Mouse (Mus musculus) liver, postnatal 0 days (tissue): ENCODE results near the gene C330021F23Rik. TPM values are rescaled to one million over a fixed set of nuclear protein-coding genes. Genes with fewer than 3 reads are reported as not detected.

Experiments
- ATAC-seq: fragments of 200-750 bp; cut with Nextera tagmentation; 2 replicates; pipeline ENCODE4 v1.8.0; 2017; ENCODE audit warnings: mild to moderate bottlenecking, moderate library complexity
- DNase-seq: peaks from one replicate; pipeline ENCODE4 v3.0.0-alpha.2; 2016
- H3K27ac ChIP-seq: fragments of 300-500 bp; sonication (generic); 2 replicates; pipeline ENCODE4 v1.5.1; 2014; ENCODE audit warnings: antibody characterized with exemption, moderate library complexity, mild to moderate bottlenecking, low read depth
- H3K27me3 ChIP-seq: fragments of 300-500 bp; sonication (generic); 2 replicates; pipeline ENCODE4 v1.6.1; 2014; ENCODE audit warnings: low read length, control low read depth, mixed read lengths; ENCODE audit not compliant: insufficient read depth
- H3K36me3 ChIP-seq: fragments of 300-500 bp; sonication (generic); replicated peaks from 2 replicates; pipeline ENCODE4 v1.6.1; 2014; ENCODE audit warnings: mild to moderate bottlenecking, control low read depth, low read length, moderate library complexity, mixed read lengths; ENCODE audit not compliant: insufficient read depth
- H3K4me1 ChIP-seq: fragments of 300-500 bp; sonication (generic); 2 replicates; pipeline ENCODE4 v1.6.1; 2014; ENCODE audit warnings: antibody characterized with exemption, mild to moderate bottlenecking, control low read depth; ENCODE audit not compliant: insufficient read depth
- H3K4me2 ChIP-seq: fragments of 300-500 bp; sonication (generic); 2 replicates; pipeline ENCODE4 v1.6.1; 2014; ENCODE audit warnings: low read depth, mild to moderate bottlenecking, low read length, moderate library complexity, mixed read lengths
- H3K4me3 ChIP-seq: fragments of 300-500 bp; sonication (generic); 2 replicates; pipeline ENCODE4 v1.5.1; 2014; ENCODE audit warnings: low read depth, low read length
- H3K9ac ChIP-seq: fragments of 300-500 bp; sonication (generic); replicated peaks from 2 replicates; pipeline ENCODE4 v1.6.1; 2014; ENCODE audit warnings: mild to moderate bottlenecking, moderate library complexity
- H3K9me3 ChIP-seq: fragments of 300-500 bp; sonication (generic); 2 replicates; pipeline ENCODE4 v1.6.1; 2016; ENCODE audit warnings: mild to moderate bottlenecking, control low read depth, low read length, mixed read lengths
- CTCF ChIP-seq: sonication (generic); IDR thresholded peaks from 2 replicates; pipeline ENCODE4 v1.5.1; 2016; ENCODE audit warnings: antibody characterized with exemption, low read depth
- EP300 ChIP-seq: IDR thresholded peaks from 2 replicates; pipeline ENCODE4 v1.6.1; 2016; ENCODE audit warnings: antibody characterized with exemption, low read depth, mild to moderate bottlenecking
- WGBS: fragments of 180-500 bp; shearing (Covaris S2); extraction: QIAGEN DNeasy Blood & Tissue Kit; methylation state at CpG from one replicate; pipeline ENCODE4 v1.1.7; 2014; ENCODE audit not compliant: insufficient replicate concordance; 5-methylcytosine and 5-hydroxymethylcytosine counted together
- polyA plus RNA-seq: library from polyadenylated mRNA; unstranded; fragments of >200 nt; fragmentation: Nextera tagmentation; extraction: Ambion mirVana; gene quantifications from 2 replicates; pipeline ENCODE4 v1.2.1, GENCODE M21; 2015

The C330021F23Rik gene
- polyA plus RNA-seq, 1 experiment from 2014 or later: 0.89 TPM

DNA sequence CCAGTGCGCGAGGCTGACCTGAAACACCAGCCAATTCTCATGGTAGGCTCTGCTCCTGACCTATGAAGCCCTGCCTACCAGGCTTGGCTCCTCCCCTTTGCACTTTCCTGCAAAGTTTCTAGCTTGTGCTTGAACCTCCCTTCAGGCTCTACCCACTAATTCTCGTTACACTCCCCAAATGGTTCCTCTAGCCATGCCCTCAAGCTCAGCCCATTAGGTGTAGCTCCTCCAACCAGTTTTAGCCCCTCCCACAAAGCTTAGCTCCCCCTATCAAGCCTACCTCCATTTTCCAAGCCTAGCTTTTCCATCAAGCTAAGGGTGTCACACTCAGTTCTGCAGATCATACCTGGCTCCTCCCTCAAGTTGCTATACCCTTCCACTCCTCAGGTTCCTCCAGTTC is 30.3 kb downstream of the C330021F23Rik start:
- H3K4me1 ChIP-seq: 0 out of 2 replicates have a peak, but pooled peaks cover 3% of the 10 kb centered on the region
- no peak overlapping the region for H3K4me2 ChIP-seq
- H3K36me3 ChIP-seq: 0 out of 2 replicates have a peak, but pooled peaks cover 3% of the 10 kb centered on the region
- H3K9ac ChIP-seq: no peak overlapping the region
- ATAC-seq: no peak
- no peak for DNase-seq
- WGBS: 65% methylated on average over 3 of the region's 3 CpGs
- TF ChIP-seq EP300 (no peak), CTCF (no peak)
- no peaks in the 10 kb centered on the region for H3K27me3 ChIP-seq
- H3K4me3 ChIP-seq: no peak overlapping the region
- H3K9me3 ChIP-seq: no peaks in the 10 kb centered on the region
- H3K27ac ChIP-seq: no peak overlapping the region

GRCm38 (mm10) chr8:3599219-3599618 is 31.4 kb downstream of the C330021F23Rik start:
- TF ChIP-seq CTCF (no peak), EP300 (no peak)
- no peak for DNase-seq
- H3K36me3 ChIP-seq: 0 out of 2 replicates have a peak, but pooled peaks cover 5% of the 10 kb centered on the region
- H3K9ac ChIP-seq: no peak overlapping the region
- H3K4me3 ChIP-seq: no peak overlapping the region
- H3K4me2 ChIP-seq: no peak overlapping the region
- H3K27ac ChIP-seq: no peak overlapping the region
- ATAC-seq: no peak
- no peaks in the 10 kb centered on the region for H3K4me1 ChIP-seq
- H3K27me3 ChIP-seq: no peaks in the 10 kb centered on the region
- H3K9me3 ChIP-seq: no peaks in the 10 kb centered on the region
- WGBS: 83% methylated on average over 1 of the region's 1 CpGs

- Histone ChIP-seq H3K4me1 (no peaks in the 10 kb centered on the region), H3K9me3 (no peaks in the 10 kb centered on the region), H3K9ac (no peak overlapping the region), H3K27me3 (no peaks in the 10 kb centered on the region), H3K27ac (no peak overlapping the region), H3K36me3 (0 out of 2 replicates have a peak, but pooled peaks cover 5% of the 10 kb centered on the region), H3K4me2 (no peak overlapping the region), H3K4me3 (no peak overlapping the region)
- no peak for TF ChIP-seq CTCF
- no peak for TF ChIP-seq EP300
- no peak for DNase-seq
- WGBS: 70% methylated on average over 6 of the region's 6 CpGs
- no peak for ATAC-seq
These were observed 32.6 kb downstream of the C330021F23Rik start for GRCm38 (mm10) chr8:3600401-3600800.

DNA sequence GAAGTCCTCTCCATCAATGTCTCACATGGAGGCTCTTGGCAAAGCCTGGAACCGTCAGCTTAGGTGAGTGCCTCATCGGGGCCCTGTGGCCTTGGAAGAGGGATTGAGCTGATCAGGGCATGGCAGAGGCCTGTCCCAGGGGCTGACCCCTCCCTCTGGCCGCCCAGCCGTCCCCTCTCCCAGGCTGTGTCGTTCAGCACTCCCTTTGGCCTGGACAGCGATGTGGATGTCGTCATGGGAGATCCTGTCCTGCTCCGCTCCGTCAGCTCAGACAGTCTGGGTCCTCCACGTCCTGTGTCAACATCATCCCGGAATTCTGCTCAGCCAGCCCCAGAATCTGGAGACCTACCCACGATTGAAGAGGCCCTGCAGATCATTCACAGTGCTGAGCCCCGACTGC is 35.6 kb downstream of the C330021F23Rik start:
- 73% methylated on average over 13 of the region's 13 CpGs for WGBS
- no peaks in the 10 kb centered on the region for H3K27me3 ChIP-seq
- no peak for ATAC-seq

DNA sequence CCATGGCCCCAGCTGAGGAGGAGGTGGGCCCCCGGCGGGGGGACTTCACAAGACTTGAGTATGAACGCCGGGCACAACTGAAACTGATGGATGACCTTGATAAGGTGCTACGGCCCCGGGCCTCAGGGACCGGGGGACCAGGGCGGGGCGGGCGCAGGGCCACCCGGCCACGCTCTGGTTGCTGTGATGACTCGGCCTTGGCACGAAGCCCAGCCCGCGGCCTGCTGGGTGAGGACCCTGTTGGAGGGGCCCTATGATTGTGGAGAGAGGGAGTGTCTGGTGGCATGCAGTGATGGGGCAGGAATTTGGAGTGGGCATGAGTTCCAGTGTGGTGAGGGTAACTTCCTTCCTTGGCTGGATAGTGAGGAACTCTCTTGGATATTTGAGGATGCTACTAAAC is 38.8 kb downstream of the C330021F23Rik start:
- peaks cover 32% of the 10 kb centered on the region for H3K36me3 ChIP-seq
- H3K4me2 ChIP-seq: no peak overlapping the region
- ATAC-seq: no peak
- DNase-seq: no peak
- no peaks in the 10 kb centered on the region for H3K9me3 ChIP-seq
- WGBS: 62% methylated on average over 16 of the region's 16 CpGs
- no peak overlapping the region for H3K4me3 ChIP-seq
- TF ChIP-seq EP300 (no peak), CTCF (no peak)
- H3K9ac ChIP-seq: no peak overlapping the region
- no peak overlapping the region for H3K27ac ChIP-seq
- H3K27me3 ChIP-seq: no peaks in the 10 kb centered on the region
- H3K4me1 ChIP-seq: no peaks in the 10 kb centered on the region

More for the DNA sequence above, 35.6 kb downstream of the C330021F23Rik start:
- no peaks in the 10 kb centered on the region for H3K9me3 ChIP-seq
- H3K4me2 ChIP-seq: no peak overlapping the region
- H3K27ac ChIP-seq: no peak overlapping the region
- H3K36me3 ChIP-seq: peaks cover 8% of the 10 kb centered on the region; the same call in 1 of the 2 replicates
- no peak overlapping the region for H3K9ac ChIP-seq
- no peak for DNase-seq
- TF ChIP-seq CTCF: no peak
- no peak for TF ChIP-seq EP300
- no peaks in the 10 kb centered on the region for H3K4me1 ChIP-seq
- H3K4me3 ChIP-seq: no peak overlapping the region

DNA sequence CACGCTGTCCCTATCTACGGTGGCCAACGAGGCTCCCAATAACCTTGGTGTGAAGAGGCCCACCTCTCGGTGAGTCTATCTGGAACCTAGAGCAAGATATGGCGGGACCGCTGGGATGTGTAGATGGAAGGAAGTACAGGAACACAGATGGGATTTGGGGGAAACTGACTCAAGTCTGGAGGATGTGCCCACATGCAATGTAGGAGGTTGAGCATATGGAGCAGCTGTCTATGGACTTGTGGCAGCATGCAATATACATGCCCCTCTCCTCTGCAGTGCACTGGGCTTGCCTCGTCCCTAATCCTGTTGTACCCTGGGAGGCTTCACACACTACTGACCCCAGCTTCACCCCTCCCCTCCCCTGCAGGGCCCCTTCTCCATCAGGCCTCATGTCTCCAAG is 40.0 kb downstream of the C330021F23Rik start:
- 88% methylated on average over 7 of the region's 7 CpGs for WGBS
- TF ChIP-seq EP300 (no peak), CTCF (no peak)
- Histone ChIP-seq H3K4me1 (no peaks in the 10 kb centered on the region), H3K9ac (no peak overlapping the region), H3K9me3 (no peaks in the 10 kb centered on the region), H3K4me2 (no peak overlapping the region), H3K36me3 (peaks cover 42% of the 10 kb centered on the region), H3K4me3 (no peak overlapping the region), H3K27ac (no peak overlapping the region), H3K27me3 (no peaks in the 10 kb centered on the region)
- ATAC-seq: no peak
- DNase-seq: no peak
